Mouse (Mus musculus) Patski (cell line): ENCODE measurements at regions not wholly inside any gene's neighbourhood (a gene's known extent, or its start where the extent isn't known, plus 50 kb on each side); places are given as distances from the start of the nearest gene placed in this dataset.
"Not testable (repeated sequence)": the region's sequence is repeated elsewhere in the genome, so short reads cannot be mapped to it uniquely, and the experiment has no call there.

Source experiments
- ATAC-seq: fragments of 100-300 bp; one replicate; pipeline ENCODE4 v1.8.0; 2021
- CTCF ChIA-PET: fragments of 350-600 bp; sonication (Branson Sonifier 250); formaldehyde crosslinking; loops from one replicate; lab custom pipeline; 2022; ENCODE audit warnings: inconsistent platforms; lab: Charles Lee
- POLR2A ChIA-PET: fragments of 350-600 bp; sonication (Branson Sonifier 250); formaldehyde crosslinking; loops from one replicate; lab custom pipeline; 2022; ENCODE audit warnings: antibody characterized with exemption, inconsistent platforms; lab: Charles Lee
- DNase-seq: peaks from one replicate; pipeline ENCODE4 v3.0.0-alpha.2; 2011; ENCODE audit warnings: low read depth, low spot score
- H3K27me3 ChIP-seq: fragments of 371-371 bp; one replicate; pipeline ENCODE4 v1.5.1; 2021
- CTCF ChIP-seq: fragments of 100-300 bp; IDR thresholded peaks from one replicate; pipeline ENCODE4 v1.5.1; 2021
- in situ Hi-C: fragments of 300-500 bp; cut with MboI; formaldehyde crosslinking; loops from 3 replicates; pipeline ENCODE4 v1.11.1; 2018; ENCODE audit warnings: low pct_unique_long_range_greater_than_20kb, mixed read lengths

DNA sequence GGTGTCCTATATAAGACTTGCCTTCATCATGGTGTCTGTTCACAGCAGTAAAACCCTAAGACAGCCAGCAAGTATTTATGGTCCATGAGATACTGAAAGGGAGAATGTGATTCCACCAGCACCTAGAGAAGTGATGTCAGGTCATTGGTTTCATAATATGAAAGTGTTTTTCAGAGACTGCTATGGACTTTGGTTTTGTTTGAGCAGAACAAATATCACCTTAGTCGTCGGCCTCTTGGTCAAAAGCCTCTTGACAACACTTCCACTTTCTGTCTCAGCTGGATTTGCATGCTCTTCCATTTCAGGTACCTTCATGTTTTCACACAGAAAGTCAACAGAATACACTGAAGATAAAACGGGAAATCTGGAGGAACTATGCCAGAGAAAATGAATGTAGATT is 56.7 kb upstream of the Lrrc8b start:
- no peak for TF ChIP-seq CTCF
- CTCF ChIA-PET, result interaction anchor here (1.1 kb wide), 1 partner anchor 9 kb away, joined by 6 read pairs; no protein-coding TSS in a partner anchor
- in situ Hi-C loops, result loop anchor here (5.0 kb wide), 2 partner anchors 52 to 97 kb away; no protein-coding TSS in a partner anchor

DNA sequence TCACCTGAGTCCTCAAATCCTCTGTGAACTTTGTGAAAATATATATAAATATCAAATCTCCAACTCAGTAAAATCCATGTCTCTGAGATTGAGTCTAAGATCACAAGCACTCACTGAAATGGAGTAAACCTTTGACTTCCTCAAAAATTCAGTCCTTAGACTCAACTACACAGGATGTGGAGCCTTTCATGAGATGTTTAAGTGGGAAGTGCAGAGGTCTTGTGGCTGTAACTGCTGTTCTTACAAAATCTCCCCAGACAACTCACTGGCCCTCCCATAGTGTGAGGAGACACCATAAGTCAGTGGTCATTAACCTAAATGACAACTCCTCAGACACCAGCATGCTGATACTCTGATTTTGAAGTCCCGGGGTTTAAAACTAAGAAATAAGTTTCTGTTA is 59.2 kb upstream of the Lrrc8b start:
- CTCF ChIA-PET, result interaction anchor here (1.4 kb wide), 1 partner anchor 12 kb away, joined by 4 read pairs; no protein-coding TSS in a partner anchor
- POLR2A ChIA-PET, H3K27me3 ChIP-seq, DNase-seq, ATAC-seq: not testable (repeated sequence)
- in situ Hi-C loops, result loop anchor here (5.0 kb wide), 2 partner anchors 49 to 94 kb away; no protein-coding TSS in a partner anchor

More for the DNA sequence above, 56.7 kb upstream of the Lrrc8b start:
- H3K27me3 ChIP-seq, result no peaks in the 10 kb centered on the region
- ATAC-seq, result no peak
- POLR2A ChIA-PET, result interaction anchor here (0.8 kb wide), 1 partner anchor 256 kb away, joined by 3 read pairs; no protein-coding TSS in a partner anchor
- no peak for DNase-seq

DNA sequence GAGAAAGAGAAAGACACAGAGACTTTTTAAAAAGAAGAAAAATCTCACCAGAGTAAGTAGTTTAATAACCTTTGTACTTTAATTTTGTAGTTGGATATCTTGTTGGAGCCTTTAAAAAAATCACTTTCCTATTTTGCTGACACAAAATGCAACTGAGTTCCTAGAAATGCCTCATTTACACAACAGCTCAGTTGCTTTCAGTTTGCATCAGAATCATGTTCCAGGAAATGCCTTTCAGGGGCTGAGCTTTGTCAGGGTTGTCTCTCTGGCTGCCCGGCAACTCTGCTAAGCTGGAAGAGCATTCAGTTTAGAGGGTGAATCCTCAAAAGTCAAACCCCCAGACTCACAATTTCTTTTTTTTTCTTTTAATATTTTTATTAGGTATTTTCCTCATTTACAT is 60.5 kb upstream of the Gbp6 start:
- no peak for ATAC-seq
- H3K27me3 ChIP-seq, result no peaks in the 10 kb centered on the region
- TF ChIP-seq CTCF, result no peak
- DNase-seq, result no peak
- POLR2A ChIA-PET, result no interaction called here
- in situ Hi-C loops, result no loop called here
- CTCF ChIA-PET, result interaction anchor here (0.6 kb wide), 1 partner anchor 35 kb away, joined by 3 read pairs; no protein-coding TSS in a partner anchor

DNA sequence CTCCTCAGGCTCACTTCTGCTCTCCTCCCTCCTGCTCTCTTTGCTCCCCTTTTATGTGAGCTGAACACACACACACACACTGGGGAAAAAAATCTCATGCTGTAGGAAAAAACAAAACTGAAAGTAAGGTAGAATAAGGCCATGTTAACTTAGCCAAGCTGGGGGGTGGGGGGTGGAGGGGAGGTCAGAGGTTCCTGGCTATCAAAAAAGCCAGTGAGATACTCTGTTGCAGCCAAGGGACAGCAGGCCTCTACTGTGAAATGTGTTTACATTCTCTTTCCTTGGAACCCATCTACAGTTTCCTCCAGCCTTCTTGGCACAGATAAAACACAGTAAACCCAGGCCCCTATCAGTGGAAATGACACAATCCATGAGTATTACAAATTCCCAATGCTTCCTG is 53.0 kb upstream of the Gbp6 start:
- in situ Hi-C loops, result no loop called here
- H3K27me3 ChIP-seq, result no peaks in the 10 kb centered on the region
- no peak for TF ChIP-seq CTCF
- ATAC-seq (no peak), DNase-seq (no peak)
- ChIA-PET CTCF (no interaction called here), POLR2A (no interaction called here)

DNA sequence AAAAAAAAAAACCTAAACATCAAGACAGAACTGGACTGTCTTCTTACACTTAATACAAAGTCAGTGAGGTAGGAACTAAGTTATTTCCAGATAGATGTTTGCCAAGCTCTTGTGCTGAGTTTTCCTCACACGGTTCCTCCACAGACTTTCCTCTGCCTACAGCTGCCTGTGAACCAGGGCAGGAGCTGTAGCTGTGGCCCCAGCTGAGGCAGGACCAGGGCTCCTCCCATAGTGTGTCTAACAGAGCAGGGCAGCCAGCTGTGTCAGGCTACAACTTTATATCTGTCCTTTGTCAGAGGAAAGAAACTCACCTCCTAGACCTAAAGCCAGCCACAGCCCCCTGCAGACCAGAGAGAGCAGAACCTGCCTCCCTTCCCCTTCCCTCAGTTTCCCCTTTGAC is 52.5 kb upstream of the Gbp6 start:
- DNase-seq, POLR2A ChIA-PET, in situ Hi-C loops, ATAC-seq, CTCF ChIA-PET, H3K27me3 ChIP-seq: not testable (repeated sequence)

DNA sequence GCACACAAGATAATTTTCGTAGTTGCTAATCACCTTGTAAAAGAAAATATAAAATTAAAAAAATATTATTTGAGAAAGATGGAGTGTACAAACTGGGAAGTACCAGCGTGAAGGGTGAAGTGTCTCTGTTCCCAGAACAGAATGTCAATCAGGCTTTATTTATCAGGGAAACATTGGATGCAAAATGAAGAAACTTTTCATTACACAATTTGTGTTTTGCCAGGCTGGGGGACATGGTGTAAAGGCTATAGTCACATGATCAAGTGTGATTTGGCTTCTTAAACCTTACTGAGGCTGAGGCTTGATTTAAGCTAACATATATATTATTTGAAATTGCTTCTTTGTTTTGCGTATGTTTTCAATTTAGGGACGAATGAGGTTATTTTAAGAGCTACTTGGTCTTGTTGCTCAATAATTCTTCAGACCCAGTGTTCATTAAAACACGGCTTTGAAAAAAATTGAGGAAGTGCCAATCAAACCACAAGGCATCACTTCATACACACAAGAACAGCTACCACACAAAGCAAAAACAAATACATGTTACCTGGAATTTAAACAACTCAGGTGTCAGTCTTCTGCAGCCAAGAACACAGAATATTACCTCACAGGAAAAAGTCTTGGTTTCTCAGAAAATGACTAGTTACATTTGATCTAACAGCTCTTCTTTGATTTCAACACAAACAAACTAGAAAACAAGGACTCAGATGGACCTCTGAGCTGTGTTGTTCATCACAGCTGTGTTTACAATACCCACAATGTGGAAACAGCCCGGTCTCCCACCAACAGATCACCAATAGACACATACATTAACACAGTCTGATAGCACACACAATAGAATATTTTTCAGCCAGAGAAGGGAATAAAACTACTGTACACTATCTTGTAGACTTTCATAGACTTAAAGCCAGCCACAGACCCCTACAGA is 51.6 kb upstream of the Gbp6 start:
- ATAC-seq, result no peak
- ChIA-PET POLR2A (no interaction called here), CTCF (no interaction called here)
- DNase-seq, result no peak
- no peak for TF ChIP-seq CTCF
- no peaks in the 10 kb centered on the region for H3K27me3 ChIP-seq
- in situ Hi-C loops, result no loop called here

DNA sequence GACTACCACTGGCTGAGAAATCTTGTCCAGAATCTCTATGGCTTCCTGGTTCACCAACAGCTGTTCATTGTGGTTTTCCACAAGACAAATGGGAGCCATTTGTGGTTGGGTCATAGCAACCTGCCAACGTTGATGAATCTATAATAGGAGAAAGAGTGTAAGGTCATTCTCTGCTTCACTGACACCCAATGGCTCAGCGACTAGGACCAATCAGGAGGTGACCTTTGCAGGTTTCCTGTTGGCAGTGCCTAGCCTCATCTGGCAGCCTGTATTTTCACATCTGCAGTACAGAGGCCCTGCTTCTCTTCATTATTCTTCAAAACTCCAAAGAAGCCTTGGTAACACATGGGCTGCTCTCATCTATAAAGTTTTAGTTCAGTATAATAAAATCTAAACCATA is 50.3 kb upstream of the Gbp6 start:
- CTCF ChIA-PET, in situ Hi-C loops, POLR2A ChIA-PET, H3K27me3 ChIP-seq, DNase-seq, ATAC-seq: not testable (repeated sequence)
